Mouse (Mus musculus): ENCODE data around the gene Il33.

- no peak for TF ChIP-seq CTCF (IDR thresholded peaks at IDR 0.05; ENCODE audit: low read depth, low read length)
- TF ChIP-seq POLR2A (IDR thresholded peaks at IDR 0.05; ENCODE audit: borderline replicate concordance, low read depth, low read length) = no peak
Measured at GRCm38 (mm10) chr19:29878896-29879504, 45.9 kb upstream of the Il33 start.

All from bone marrow macrophage, adult 2 months (primary cell).